Mouse (Mus musculus): ENCODE results near the gene Psat1.

Psat1 gene

GRCm38 (mm10) chr19:15864129-15864528 lies 83.0 kb downstream of the Psat1 start:
- no peak for DNase-seq (ENCODE audit: low spot score)

GRCm38 (mm10) chr19:15855379-15855778 lies 91.8 kb downstream of the Psat1 start:
- no peak for DNase-seq (ENCODE audit: low spot score)

All from adipocyte (in vitro differentiated cells).